Mouse (Mus musculus) monocyte, adult 5-6 weeks (primary cell): ENCODE data around the gene Ccdc114. TPM values are rescaled to one million over a fixed set of nuclear protein-coding genes. Genes with fewer than 3 reads are reported as not detected.
"Not testable (repeated sequence)": the region's sequence is repeated elsewhere in the genome, so short reads cannot be mapped to it uniquely, and the experiment has no call there.

Experiments
- ATAC-seq: fragments of 153-309, 156-312 bp; replicated peaks from 2 replicates; pipeline ENCODE4 v1.8.0; 2017; ENCODE audit warnings: mild to moderate bottlenecking; ENCODE audit not compliant: low TSS enrichment, insufficient number of reproducible peaks, severe bottlenecking, poor library complexity, low FRiP score
- total RNA-seq: library from RNA; stranded (forward); fragments of 200-1000, 200-491, 200-594 nt; gene quantifications from 3 replicates; pipeline ENCODE4 v1.2.3, GENCODE M21; 2017

Ccdc114 gene
- total RNA-seq, 1 experiment from 2014 or later, result 2.9 TPM

GRCm38 (mm10) chr7:45916056-45917003 lies 7.5 kb upstream of the Ccdc114 start:
- ATAC-seq, result peak; percentile 42

GRCm38 (mm10) chr7:45917004-45917704 lies 6.7 kb upstream of the Ccdc114 start:
- ATAC-seq, result no peak

GRCm38 (mm10) chr7:45917926-45918325 lies 5.9 kb upstream of the Ccdc114 start:
- no peak for ATAC-seq

- no peak for ATAC-seq
Measured at GRCm38 (mm10) chr7:45919083-45919671, 4.7 kb upstream of the Ccdc114 start.

GRCm38 (mm10) chr7:45919761-45920160 lies 4.1 kb upstream of the Ccdc114 start:
- ATAC-seq, result no peak

- ATAC-seq, result no peak
Measured at GRCm38 (mm10) chr7:45920583-45921241, 3.2 kb upstream of the Ccdc114 start.

GRCm38 (mm10) chr7:45921242-45921621 lies 2.6 kb upstream of the Ccdc114 start, which contains the start of gene Emp3:
Gene Emp3 (minus strand): TSS chr7:45921404.
- peak; percentile 14 for ATAC-seq

GRCm38 (mm10) chr7:45921950-45922600 lies 1.8 kb upstream of the Ccdc114 start:
- ATAC-seq, result no peak

GRCm38 (mm10) chr7:45922928-45923761 lies 727 bp upstream of the Ccdc114 start:
- peak; percentile 74 for ATAC-seq

GRCm38 (mm10) chr7:45924429-45924816 lies 551 bp downstream of the Ccdc114 start:
- ATAC-seq, result no peak

GRCm38 (mm10) chr7:45928626-45929295 lies 4.9 kb downstream of the Ccdc114 start:
- ATAC-seq, result no peak

GRCm38 (mm10) chr7:45929688-45930087 lies 5.8 kb downstream of the Ccdc114 start:
- ATAC-seq, result no peak

- not testable (repeated sequence) for ATAC-seq
Measured at GRCm38 (mm10) chr7:45933766-45934165, 9.9 kb downstream of the Ccdc114 start.

- peak; percentile 85 for ATAC-seq
Measured at GRCm38 (mm10) chr7:45935114-45935513, 11.2 kb downstream of the Ccdc114 start.

GRCm38 (mm10) chr7:45939836-45940235 lies 16.0 kb downstream of the Ccdc114 start:
- no peak for ATAC-seq

- ATAC-seq, result no peak
Measured at GRCm38 (mm10) chr7:45941986-45942385, 18.1 kb downstream of the Ccdc114 start.

- not testable (repeated sequence) for ATAC-seq
Measured at GRCm38 (mm10) chr7:45943280-45943679, 19.4 kb downstream of the Ccdc114 start.
